Mouse (Mus musculus) adrenal gland, adult (tissue): ENCODE results near the gene B4galt5.

Experiments
- DNase-seq, 2 experiments: peaks; one replicate each; pipeline ENCODE4 v3.0.0; 2022 to 2023; ENCODE audit warnings: low spot score in 1 of 2; ENCODE audit not compliant: inconsistent age in 2 of 2

B4galt5 gene

DNA sequence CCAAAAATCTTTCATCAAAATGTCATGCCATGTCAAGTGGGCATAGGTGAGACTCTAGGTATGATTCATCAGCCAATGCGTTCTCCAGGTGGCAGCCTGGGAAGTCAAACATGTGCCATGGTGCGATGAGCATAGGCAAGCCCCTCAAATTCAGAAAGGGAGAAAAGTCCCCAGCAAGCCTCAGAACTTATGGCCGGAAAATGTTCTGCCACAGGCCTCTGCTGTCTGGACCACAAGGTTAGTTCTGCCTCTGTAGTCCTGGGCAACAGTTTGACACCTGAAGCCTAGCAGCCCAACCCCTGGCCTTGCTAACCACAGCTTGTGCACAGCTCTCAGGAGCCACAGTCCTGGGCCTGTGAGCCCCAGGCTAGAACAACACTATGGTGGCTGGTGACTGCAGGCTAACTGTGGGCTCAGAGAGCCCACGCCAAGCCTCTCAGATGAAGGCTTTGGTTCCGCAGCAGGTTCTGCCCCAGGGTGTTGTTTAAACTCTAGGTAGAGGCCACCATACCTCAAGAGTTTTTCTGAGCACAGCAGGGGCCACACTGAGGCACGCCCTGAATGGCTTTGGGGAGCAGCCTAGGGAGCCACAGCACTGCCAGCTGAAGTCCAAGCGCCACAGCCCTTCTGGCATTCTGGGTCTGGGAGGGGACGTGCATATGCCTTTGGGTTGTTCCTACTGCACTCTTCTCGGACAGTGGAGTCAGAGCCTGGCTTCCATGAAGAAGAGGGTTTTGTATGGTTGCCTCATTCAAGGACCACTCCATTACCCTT, 14.5 kb upstream of the B4galt5 start:
- DNase-seq = no peak

GRCm38 (mm10) chr2:167358499-167358898, 9.5 kb upstream of the B4galt5 start:
- DNase-seq = peak in 1 of 2 experiments; percentile 22

DNA sequence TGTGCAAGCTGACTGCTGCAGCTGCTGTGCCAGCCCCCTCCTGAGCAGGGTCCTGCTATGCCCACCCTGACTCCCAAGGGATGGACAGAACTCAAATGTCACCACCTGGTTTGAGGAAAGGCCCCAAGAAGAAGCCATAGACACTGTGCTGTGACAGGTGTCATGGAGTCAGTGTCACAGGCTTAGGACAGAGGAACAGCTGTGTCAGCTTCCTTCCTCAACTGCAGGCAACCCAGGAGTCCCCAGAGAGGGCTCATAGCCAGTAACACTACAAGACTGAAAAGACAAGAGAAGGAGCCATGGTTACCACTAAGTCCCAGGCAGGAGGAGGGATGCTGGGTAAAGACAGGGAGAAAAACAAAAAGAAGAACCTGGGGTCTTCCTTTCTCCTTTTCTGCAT, 7.9 kb upstream of the B4galt5 start:
- no peak for DNase-seq

- no peak for DNase-seq
These were observed 5.7 kb upstream of the B4galt5 start for GRCm38 (mm10) chr2:167354611-167355165.

DNA sequence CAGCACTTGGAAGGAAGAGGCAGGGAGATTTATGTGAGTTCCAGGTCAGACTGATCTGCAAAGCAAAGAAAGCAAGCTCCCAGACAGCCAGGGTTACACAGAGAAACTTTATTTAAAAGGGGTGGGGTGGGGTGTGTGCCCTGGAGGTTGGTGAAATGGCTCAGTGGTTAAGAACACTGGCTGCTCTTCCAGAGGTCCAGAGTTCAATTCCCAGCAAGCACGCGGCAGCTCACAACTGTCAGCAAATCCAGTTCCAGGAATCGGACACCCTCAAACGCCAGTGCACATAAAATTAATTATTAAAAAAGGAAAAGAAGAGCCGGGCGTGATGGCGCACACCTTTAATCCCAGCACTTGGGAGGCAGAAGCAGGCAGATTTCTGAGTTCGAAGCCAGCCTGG, 5.1 kb upstream of the B4galt5 start:
- no peak for DNase-seq

GRCm38 (mm10) chr2:167352496-167352895, 3.5 kb upstream of the B4galt5 start:
- peak in 1 of 2 experiments; percentile 53 for DNase-seq

DNA sequence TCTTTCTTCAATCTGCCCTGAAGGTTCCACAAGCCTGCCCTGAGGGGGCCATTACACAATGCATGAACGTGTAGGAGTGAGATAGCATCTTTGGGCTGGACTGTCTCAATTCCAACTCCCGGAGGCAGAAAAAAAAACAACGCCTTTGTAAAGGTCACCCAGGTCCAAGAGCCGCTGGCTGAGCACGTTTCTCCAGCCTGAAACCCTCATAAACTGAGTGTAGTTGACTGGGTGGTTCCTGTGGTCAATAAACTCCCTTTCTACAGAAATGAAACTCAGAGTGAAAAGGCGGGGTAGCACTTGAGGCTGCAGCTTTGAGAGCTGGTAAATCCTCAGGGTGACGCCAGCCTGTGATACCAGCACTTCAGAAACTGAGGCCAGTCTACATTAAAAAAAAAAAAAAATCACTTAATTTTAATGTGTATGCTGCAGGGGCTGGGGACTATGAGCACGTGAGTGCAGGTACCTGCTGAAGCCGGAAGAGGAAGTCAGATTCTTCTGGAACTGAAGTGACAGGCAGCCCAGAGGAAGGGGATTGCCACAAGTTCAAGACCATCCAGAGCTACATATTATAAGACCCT, 2.5 kb upstream of the B4galt5 start:
- DNase-seq = no peak

DNA sequence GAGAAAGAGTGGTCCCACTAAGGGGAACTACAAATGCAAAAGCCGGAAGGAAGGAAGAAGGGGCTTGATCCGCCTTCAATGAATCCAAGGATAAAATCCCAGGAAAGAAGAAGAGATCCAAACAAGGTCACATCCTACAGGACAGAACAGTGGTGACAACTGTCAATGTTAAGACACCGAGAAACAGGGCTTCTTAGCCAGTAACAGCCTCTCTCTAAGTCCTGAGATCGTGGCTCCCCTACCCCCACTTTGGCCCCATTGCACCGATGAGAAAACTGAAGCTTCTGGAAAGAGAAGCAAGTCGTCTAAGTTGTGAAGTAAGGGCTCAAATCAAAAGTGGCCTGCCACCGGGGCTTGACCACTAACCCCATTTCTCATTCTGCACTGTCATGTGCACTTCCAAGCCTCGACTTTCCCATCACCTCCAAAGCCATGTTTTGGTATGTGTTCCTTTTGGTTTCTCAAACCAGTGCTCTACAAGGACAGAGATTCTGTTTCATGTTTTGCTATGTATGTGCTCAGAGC, 1.2 kb upstream of the B4galt5 start:
- DNase-seq = peak in 1 of 2 experiments; percentile 60

GRCm38 (mm10) chr2:167349283-167349936, 427 bp upstream of the B4galt5 start:
- DNase-seq = peak; percentile 97 to 98

- peak; percentile 68 to 85 for DNase-seq
These were observed 1.0 kb downstream of the B4galt5 start for GRCm38 (mm10) chr2:167347991-167348375.

- no peak for DNase-seq
These were observed 1.6 kb downstream of the B4galt5 start for GRCm38 (mm10) chr2:167347361-167347760.

GRCm38 (mm10) chr2:167345508-167346164, 3.3 kb downstream of the B4galt5 start:
- peak in 1 of 2 experiments; percentile 73 for DNase-seq

DNA sequence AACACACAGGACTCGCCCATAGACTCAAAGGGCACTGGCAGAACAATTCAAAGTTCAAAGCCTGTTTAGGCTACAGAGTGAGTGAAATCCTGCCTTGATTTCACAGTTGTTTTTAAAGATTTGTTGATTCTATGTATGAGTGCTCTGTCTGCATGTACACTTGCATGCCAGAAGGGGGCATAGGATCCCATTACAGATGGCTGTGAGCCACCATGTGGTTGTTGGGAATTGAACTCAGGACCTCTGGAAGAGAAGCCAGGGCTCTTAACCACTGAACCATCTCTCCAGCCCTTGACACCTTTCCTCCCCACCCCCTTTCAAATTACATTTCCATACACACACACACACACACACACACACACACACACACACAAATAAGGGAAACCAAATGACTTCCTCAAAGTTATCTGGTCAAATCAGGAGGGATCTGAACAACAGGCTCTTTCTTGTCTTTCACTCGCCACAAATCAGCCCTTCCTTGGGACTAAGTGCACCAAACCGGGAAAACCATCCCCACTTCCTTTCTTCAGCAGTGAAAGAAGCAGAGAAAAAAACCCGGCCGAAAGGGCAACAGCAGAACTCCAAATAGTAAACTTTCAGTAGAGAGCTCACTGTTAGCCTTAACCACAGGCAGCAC, 4.0 kb downstream of the B4galt5 start:
- peak in 1 of 2 experiments; percentile 66 for DNase-seq

- peak; percentile 76 to 77 for DNase-seq
These were observed 5.4 kb downstream of the B4galt5 start for GRCm38 (mm10) chr2:167343369-167344140.

DNA sequence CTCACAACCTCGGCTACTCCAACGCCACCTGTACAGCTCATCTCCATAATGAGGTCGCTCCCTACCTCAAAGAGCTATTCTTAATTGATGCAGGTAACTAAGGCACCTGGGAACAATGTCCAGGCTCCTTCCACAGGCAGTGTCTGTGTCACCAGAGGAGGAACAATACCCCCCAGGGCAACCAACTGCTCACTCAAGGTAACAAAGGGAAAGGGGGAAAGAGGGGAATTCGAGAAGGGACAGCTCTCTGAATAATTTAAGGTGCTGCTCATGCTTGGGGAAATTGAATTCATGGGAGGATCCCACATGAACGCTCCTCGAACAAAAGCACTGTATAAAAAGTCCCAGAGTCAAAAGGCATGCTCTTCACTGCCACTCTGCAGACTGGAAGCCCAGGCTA, 6.1 kb downstream of the B4galt5 start:
- DNase-seq = peak in 1 of 2 experiments; percentile 49

DNA sequence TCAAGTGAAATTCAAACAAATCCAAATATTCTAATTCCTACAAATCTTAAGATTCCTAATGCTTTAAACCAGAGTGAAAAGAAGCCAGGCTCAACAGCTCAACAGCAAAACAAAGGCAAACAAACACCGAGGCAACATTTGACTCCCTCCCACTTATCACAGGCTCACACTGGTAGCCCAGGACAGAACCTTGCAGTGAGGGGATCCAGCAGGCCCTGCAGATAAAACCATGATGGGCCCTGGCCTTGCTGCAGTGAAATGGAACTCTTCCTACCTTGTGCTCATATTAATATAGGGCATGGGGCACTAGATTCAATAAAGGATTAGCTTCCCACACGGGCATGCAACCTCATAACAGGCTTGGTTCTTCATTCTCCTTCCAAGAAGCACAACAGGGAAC, 11.4 kb downstream of the B4galt5 start:
- DNase-seq = no peak

DNA sequence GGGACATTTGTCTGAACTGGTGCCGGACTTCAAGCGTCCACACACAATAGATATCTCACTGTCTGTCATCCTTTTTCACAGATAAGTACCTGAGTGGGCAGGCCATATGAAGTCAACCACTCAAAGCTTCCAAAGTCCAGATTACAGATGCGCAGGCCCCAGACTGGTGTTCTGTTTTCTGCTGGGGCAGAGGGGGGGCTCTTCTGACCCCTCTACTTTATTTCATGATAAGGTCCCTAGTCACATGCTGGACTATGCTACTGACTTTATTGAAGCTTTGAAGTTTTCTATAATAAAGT, 11.8 kb downstream of the B4galt5 start:
- DNase-seq = no peak

- DNase-seq = peak in 1 of 2 experiments; percentile 73
These were observed 12.4 kb downstream of the B4galt5 start for GRCm38 (mm10) chr2:167336384-167337213.

DNA sequence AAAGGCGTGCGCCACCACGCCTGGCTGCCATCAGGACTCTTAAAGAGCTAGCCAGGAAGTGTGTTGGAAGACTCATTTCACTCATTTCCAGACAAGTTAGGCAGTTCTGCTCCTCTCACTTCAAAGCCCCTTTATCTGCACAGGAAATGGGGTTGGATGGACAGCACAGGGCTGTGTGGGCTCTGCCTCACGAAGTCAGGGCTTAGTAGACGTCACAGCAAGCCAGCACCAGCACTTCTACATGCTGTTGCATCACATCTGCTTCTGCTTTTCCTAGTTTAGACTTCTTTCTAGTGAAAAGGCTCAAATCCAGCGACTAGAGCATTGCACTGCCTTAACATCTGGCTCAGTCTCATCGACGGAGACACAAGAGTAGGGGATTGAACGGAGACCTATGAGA, 13.9 kb downstream of the B4galt5 start:
- DNase-seq = no peak
